Mouse (Mus musculus) erythroblast, embryonic 14.5 days (primary cell): ENCODE results near the gene Eddm3b.

Source experiments
- GATA1 ChIP-seq: IDR thresholded peaks from 2 replicates; pipeline ENCODE4 v1.6.1; 2012; ENCODE audit warnings: low read length, inconsistent platforms, mixed read lengths
- TAL1 ChIP-seq: IDR thresholded peaks from 3 replicates; pipeline ENCODE4 v1.6.1; 2012; ENCODE audit warnings: low read length, inconsistent platforms, mixed read lengths

DNA sequence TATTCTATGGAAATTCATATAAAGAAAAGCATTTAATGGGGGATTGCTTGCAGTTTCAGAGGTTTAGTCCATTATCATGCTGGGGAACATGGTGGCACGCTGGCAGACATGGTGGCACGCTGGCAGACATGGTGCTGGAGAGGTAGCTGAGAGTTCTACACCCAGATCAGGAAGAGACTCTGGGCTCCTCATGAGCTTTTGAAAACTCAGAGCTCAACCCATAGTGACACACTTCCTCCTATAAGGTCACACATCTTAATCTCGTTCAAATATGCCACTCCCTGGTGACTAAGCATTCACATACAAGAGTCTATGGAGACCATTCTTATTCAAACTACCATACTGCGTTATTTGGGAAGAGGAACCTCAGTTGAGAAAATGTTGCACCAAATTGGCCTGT is 18.1 kb downstream of the Eddm3b start:
- no peak for TF ChIP-seq GATA1
- TF ChIP-seq TAL1 = no peak
